Mouse (Mus musculus) spleen, adult 2 months (tissue): ENCODE measurements around the gene Manf.

Experiments
- CTCF ChIP-seq: fragments of 200-500 bp; IDR thresholded peaks from 2 replicates; pipeline ENCODE4 v1.5.1; 2011; ENCODE audit warnings: mild to moderate bottlenecking, inconsistent platforms; ENCODE audit not compliant: insufficient read depth, insufficient read length, insufficient replicate concordance; ENCODE audit errors: extremely low read depth
- POLR2A ChIP-seq: fragments of 200-500 bp; IDR thresholded peaks from 2 replicates; pipeline ENCODE4 v1.6.1; 2011; ENCODE audit warnings: low read depth, low read length, inconsistent platforms

- TF ChIP-seq CTCF (no peak), POLR2A (no peak)
These were observed 735 bp upstream of the Manf start for GRCm38 (mm10) chr9:106892552-106892875.
